Mouse (Mus musculus) MEL (cell line): Measurements from ENCODE around the gene Cdca7.

ENCODE experiments used
- CHD2 ChIP-seq: IDR thresholded peaks from 2 replicates; pipeline ENCODE4 v1.6.1; 2011; ENCODE audit warnings: low read length, improper control_type of control experiment
- CTCF ChIP-seq, 3 experiments: IDR thresholded peaks in 2 of 3; conservative IDR thresholded peaks in 1 of 3; 2 replicates each; pipeline ENCODE4 v1.5.1; 2011 to 2012; ENCODE audit warnings: low read length in 3 of 3, low read depth in 2 of 3, mild to moderate bottlenecking in 2 of 3, improper control_type of control experiment in 1 of 3, inconsistent platforms in 1 of 3, mixed read lengths in 1 of 3, moderate library complexity in 1 of 3; ENCODE audit not compliant: control insufficient read depth in 1 of 3, insufficient read depth in 1 of 3, poor library complexity in 1 of 3, severe bottlenecking in 1 of 3
- EP300 ChIP-seq, 2 experiments: IDR thresholded peaks; 2 replicates each; pipeline ENCODE4 v1.6.1; 2011; ENCODE audit warnings: improper control_type of control experiment in 2 of 2, low read length in 2 of 2, low read depth in 1 of 2, mild to moderate bottlenecking in 1 of 2
- KAT2A ChIP-seq: conservative IDR thresholded peaks from 2 replicates; pipeline ENCODE4 v1.6.1; 2012; ENCODE audit warnings: low read depth, low read length, improper control_type of control experiment, inconsistent platforms
- MAZ ChIP-seq: IDR thresholded peaks from 2 replicates; pipeline ENCODE4 v1.6.1; 2012; ENCODE audit warnings: low read depth, mild to moderate bottlenecking, inconsistent platforms, low read length, improper control_type of control experiment
- POLR2A ChIP-seq, 2 experiments: IDR thresholded peaks; 2 replicates each; pipeline ENCODE4 v1.6.1; 2011 to 2012; ENCODE audit warnings: low read length in 2 of 2, mild to moderate bottlenecking in 2 of 2, control low read depth in 1 of 2, improper control_type of control experiment in 1 of 2, low read depth in 1 of 2, moderate library complexity in 1 of 2; ENCODE audit not compliant: control insufficient read depth in 1 of 2, insufficient read depth in 1 of 2, poor library complexity in 1 of 2
- POLR2AphosphoS2 ChIP-seq: IDR thresholded peaks from 2 replicates; pipeline ENCODE4 v1.6.1; 2011; ENCODE audit warnings: low read length, improper control_type of control experiment
- SIN3A ChIP-seq: IDR thresholded peaks from 2 replicates; pipeline ENCODE4 v1.6.1; 2012; ENCODE audit warnings: low read length, improper control_type of control experiment, inconsistent platforms
- TCF12 ChIP-seq: IDR thresholded peaks from 2 replicates; pipeline ENCODE4 v1.6.1; 2014; ENCODE audit warnings: low read depth, mild to moderate bottlenecking, inconsistent platforms, low read length, improper control_type of control experiment, moderate library complexity
- ZNF384 ChIP-seq: IDR thresholded peaks from 2 replicates; pipeline ENCODE4 v1.6.1; 2012; ENCODE audit warnings: low read depth, mild to moderate bottlenecking, inconsistent platforms, low read length, improper control_type of control experiment

GRCm38 (mm10) chr2:72508891-72509290, 32.9 kb downstream of the Cdca7 start:
- TF ChIP-seq POLR2A (IDR thresholded peaks at IDR 0.05; ENCODE audit: control insufficient read depth in 1 of 2, insufficient read depth in 1 of 2, low read depth in 1 of 2, low read length in 2 of 2, poor library complexity in 1 of 2) (no peak), KAT2A (no peak), CTCF (IDR thresholded peaks at IDR 0.05 in 2 of 3, conservative IDR thresholded peaks at IDR 0.05 in 1 of 3; ENCODE audit: control insufficient read depth in 1 of 3, insufficient read depth in 1 of 3, low read depth in 2 of 3, low read length in 3 of 3, poor library complexity in 1 of 3, severe bottlenecking in 1 of 3) (no peak), EP300 (IDR thresholded peaks at IDR 0.05; ENCODE audit: low read depth in 1 of 2, low read length in 2 of 2) (no peak), POLR2AphosphoS2 (no peak), MAZ (no peak), SIN3A (no peak), CHD2 (no peak), ZNF384 (no peak), TCF12 (no peak)
